Mouse (Mus musculus) CH12.LX (cell line): ENCODE data around the gene Nanog.

Experiments used
- CTCF ChIP-seq, 2 experiments: IDR thresholded peaks in 1 of 2; conservative IDR thresholded peaks in 1 of 2; 2 replicates each; pipeline ENCODE4 v1.5.1; 2011 to 2012; ENCODE audit warnings: low read depth in 2 of 2, low read length in 2 of 2, improper control_type of control experiment in 1 of 2, inconsistent platforms in 1 of 2, mild to moderate bottlenecking in 1 of 2, moderate library complexity in 1 of 2
- E2F4 ChIP-seq: IDR thresholded peaks from 2 replicates; pipeline ENCODE4 v1.6.1; 2011; ENCODE audit warnings: low read depth, low read length, improper control_type of control experiment; ENCODE audit not compliant: insufficient replicate concordance
- GABPA ChIP-seq: IDR thresholded peaks from 2 replicates; pipeline ENCODE4 v1.6.1; 2012; ENCODE audit warnings: low read depth, low read length, improper control_type of control experiment, inconsistent platforms; ENCODE audit not compliant: insufficient replicate concordance
- HCFC1 ChIP-seq: IDR thresholded peaks from 2 replicates; pipeline ENCODE4 v1.6.1; 2012; ENCODE audit warnings: low read depth, mild to moderate bottlenecking, inconsistent platforms, low read length, improper control_type of control experiment
- MXI1 ChIP-seq: IDR thresholded peaks from 2 replicates; pipeline ENCODE4 v1.6.1; 2011; ENCODE audit warnings: mild to moderate bottlenecking, low read depth, low read length, improper control_type of control experiment
- MYC ChIP-seq: IDR thresholded peaks from 2 replicates; pipeline ENCODE4 v1.6.1; 2011; ENCODE audit warnings: low read depth, mild to moderate bottlenecking, improper control_type of control experiment, low read length
- NELFE ChIP-seq: IDR thresholded peaks from 2 replicates; pipeline ENCODE4 v1.6.1; 2011; ENCODE audit warnings: low read depth, low read length, improper control_type of control experiment
- NRF1 ChIP-seq: IDR thresholded peaks from 2 replicates; pipeline ENCODE4 v1.6.1; 2014; ENCODE audit warnings: low read depth, mild to moderate bottlenecking, inconsistent platforms, low read length, improper control_type of control experiment, moderate library complexity
- POLR2A ChIP-seq: IDR thresholded peaks from 2 replicates; pipeline ENCODE4 v1.6.1; 2011; ENCODE audit warnings: low read depth, mild to moderate bottlenecking, improper control_type of control experiment, low read length

DNA sequence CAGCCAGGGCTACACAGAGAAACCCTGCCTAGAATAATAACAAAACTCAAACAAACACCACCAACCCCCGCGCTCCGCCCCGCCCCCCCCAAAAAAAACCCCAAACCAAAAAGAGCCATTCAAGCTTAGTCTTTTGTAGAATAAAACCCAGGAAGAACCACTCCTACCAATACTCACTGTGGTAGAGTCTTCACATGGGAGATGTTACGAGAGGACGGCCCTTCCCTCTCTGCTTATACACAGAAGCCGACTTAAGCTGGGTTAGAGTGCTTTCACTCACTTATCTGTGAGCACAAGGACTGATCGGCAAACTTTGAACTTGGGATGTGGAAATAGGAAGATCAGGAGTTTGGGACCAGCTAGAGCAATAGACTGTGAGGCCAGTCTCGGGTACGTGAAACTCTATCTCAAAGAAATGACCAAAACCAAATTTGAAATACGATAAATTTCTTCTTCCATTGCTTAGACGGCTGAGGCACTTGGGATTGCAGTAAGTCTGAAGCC, 900 bp upstream of the Nanog start:
- TF ChIP-seq GABPA (no peak), POLR2A (no peak), NELFE (no peak), MXI1 (no peak), NRF1 (no peak), CTCF (conservative IDR thresholded peaks at IDR 0.05 in 1 of 2, IDR thresholded peaks at IDR 0.05 in 1 of 2; ENCODE audit: low read depth in 2 of 2, low read length in 2 of 2) (no peak), E2F4 (no peak), MYC (no peak), HCFC1 (no peak)
